Mouse (Mus musculus) midbrain, embryonic 16.5 days (tissue): Measurements from ENCODE around the gene Shisal1. TPM values are rescaled to one million over a fixed set of nuclear protein-coding genes. Genes with fewer than 3 reads are reported as not detected.

Experiments
- ATAC-seq: fragments of 200-750 bp; cut with Nextera tagmentation; 2 replicates; pipeline ENCODE4 v1.8.0; 2017; ENCODE audit warnings: moderate TSS enrichment
- H3K27ac ChIP-seq: fragments of 300-500 bp; sonication (generic); 2 replicates; pipeline ENCODE4 v1.5.1; 2014; ENCODE audit warnings: mild to moderate bottlenecking, low read length, mixed read lengths
- H3K27me3 ChIP-seq: fragments of 300-500 bp; sonication (generic); 2 replicates; pipeline ENCODE4 v1.6.1; 2014; ENCODE audit warnings: low read depth, low read length, mixed read lengths; ENCODE audit not compliant: control insufficient read depth, insufficient read depth
- H3K36me3 ChIP-seq: fragments of 300-500 bp; sonication (generic); 2 replicates; pipeline ENCODE4 v1.6.1; 2014; ENCODE audit warnings: mild to moderate bottlenecking, low read length, moderate library complexity, mixed read lengths; ENCODE audit not compliant: control insufficient read depth, insufficient read depth
- H3K4me1 ChIP-seq: fragments of 300-500 bp; sonication (generic); 2 replicates; pipeline ENCODE4 v1.6.1; 2014; ENCODE audit warnings: mild to moderate bottlenecking, low read length, mixed read lengths; ENCODE audit not compliant: control insufficient read depth, insufficient read depth
- H3K4me2 ChIP-seq: fragments of 300-500 bp; sonication (generic); 2 replicates; pipeline ENCODE4 v1.6.1; 2014; ENCODE audit warnings: mild to moderate bottlenecking, low read length, mixed read lengths
- H3K4me3 ChIP-seq: fragments of 300-500 bp; sonication (generic); 2 replicates; pipeline ENCODE4 v1.5.1; 2014; ENCODE audit warnings: low read depth, mild to moderate bottlenecking, low read length, moderate library complexity, mixed read lengths
- H3K9ac ChIP-seq: fragments of 300-500 bp; sonication (generic); 2 replicates; pipeline ENCODE4 v1.6.1; 2014; ENCODE audit warnings: low read depth, low read length, mixed read lengths
- H3K9me3 ChIP-seq: fragments of 300-500 bp; sonication (generic); replicated peaks from 2 replicates; pipeline ENCODE4 v1.6.1; 2014; ENCODE audit warnings: mild to moderate bottlenecking, low read length, mixed read lengths; ENCODE audit not compliant: control insufficient read depth, poor library complexity, severe bottlenecking
- WGBS: fragments of 180-500 bp; shearing (Covaris S2); extraction: QIAGEN DNeasy Blood & Tissue Kit; methylation state at CpG from one replicate; pipeline ENCODE4 v1.1.7; 2014; 5-methylcytosine and 5-hydroxymethylcytosine counted together
- polyA plus RNA-seq: library from polyadenylated mRNA; unstranded; fragments of >200 nt; fragmentation: Nextera tagmentation; extraction: Ambion mirVana; gene quantifications from 2 replicates; pipeline ENCODE4 v1.2.1, GENCODE M21; 2015

Shisal1 gene
- 20.3 and 24.1 TPM in 2 replicates for polyA plus RNA-seq

- Histone ChIP-seq H3K4me2 (peak within 1 kb of the TSS; percentile 82), H3K4me3 (peak within 1 kb of the TSS; percentile 80), H3K9me3 (no peaks in the 10 kb centered on the region), H3K9ac (peak within 1 kb of the TSS; percentile 89), H3K27ac (peak within 1 kb of the TSS; percentile 80), H3K4me1 (peaks cover 34% of the 10 kb centered on the region), H3K27me3 (no peaks in the 10 kb centered on the region), H3K36me3 (no peaks in the 10 kb centered on the region)
- 11% methylated on average over 9 of the region's 9 CpGs for WGBS
- no peak for ATAC-seq
Measured at GRCm38 (mm10) chr15:84446997-84447396, at the start of gene Shisal1. TSS of gene Shisal1 (minus strand) at chr15:84447097.

DNA sequence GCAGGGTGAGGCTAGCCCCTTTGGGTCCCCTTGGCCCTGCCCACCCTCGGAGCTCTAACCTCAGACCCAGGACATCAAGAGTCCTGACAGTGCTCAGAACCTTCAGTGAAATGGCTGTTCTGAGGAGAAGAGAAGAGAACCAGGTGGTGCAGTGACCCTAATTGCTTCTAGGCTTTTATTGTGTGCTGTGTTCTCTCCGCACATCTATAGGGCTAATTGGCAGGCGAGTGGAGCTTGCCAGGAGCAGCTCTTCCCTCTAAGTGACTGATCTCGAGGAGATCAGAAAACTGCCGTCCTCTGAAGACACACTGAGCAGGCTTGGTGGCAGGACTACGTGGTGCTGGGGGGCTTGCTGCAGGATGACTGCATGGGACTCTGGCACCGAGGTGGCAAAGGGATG lies 43.6 kb upstream of the Shisal1 start:
- Histone ChIP-seq H3K4me2 (no peak overlapping the region), H3K4me3 (no peak overlapping the region), H3K4me1 (peaks cover 6% of the 10 kb centered on the region; the same call in 1 of the 2 replicates), H3K27ac (no peak overlapping the region), H3K36me3 (no peaks in the 10 kb centered on the region), H3K9ac (no peak overlapping the region), H3K9me3 (no peaks in the 10 kb centered on the region), H3K27me3 (no peaks in the 10 kb centered on the region)
- WGBS, result 47% methylated on average over 7 of the region's 7 CpGs
- ATAC-seq, result peak; percentile 29; the same call in 1 of the 2 replicates

DNA sequence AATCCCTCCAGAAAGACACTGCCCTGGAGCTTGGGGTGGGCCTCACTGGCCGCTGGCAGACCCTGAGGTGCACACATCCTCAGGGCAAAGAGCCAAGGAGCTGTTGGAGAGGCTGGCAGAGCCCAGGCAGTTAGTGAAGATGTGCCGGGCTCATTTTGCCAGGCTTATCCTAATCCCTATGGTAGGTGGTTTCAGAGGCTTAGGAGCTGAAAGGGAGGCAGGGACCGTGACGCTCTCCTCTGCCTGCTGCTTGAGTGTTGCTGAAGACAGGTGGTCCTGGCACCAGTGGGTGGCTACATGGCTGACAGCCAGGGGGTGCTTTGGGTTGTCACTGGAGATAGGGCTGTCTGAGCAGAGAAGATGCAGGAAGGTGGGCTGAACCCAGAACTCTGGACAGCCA lies 37.4 kb upstream of the Shisal1 start:
- H3K4me3 ChIP-seq, result no peak overlapping the region
- no peak overlapping the region for H3K4me2 ChIP-seq
- peaks cover 14% of the 10 kb centered on the region for H3K4me1 ChIP-seq
- ATAC-seq, result 0 out of 2 replicates have a peak, but pooled peaks have one; percentile 40
- H3K9me3 ChIP-seq, result no peaks in the 10 kb centered on the region
- no peak overlapping the region for H3K9ac ChIP-seq
- H3K36me3 ChIP-seq, result no peaks in the 10 kb centered on the region
- H3K27me3 ChIP-seq, result no peaks in the 10 kb centered on the region
- 27% methylated on average over 4 of the region's 4 CpGs for WGBS
- no peak overlapping the region for H3K27ac ChIP-seq

DNA sequence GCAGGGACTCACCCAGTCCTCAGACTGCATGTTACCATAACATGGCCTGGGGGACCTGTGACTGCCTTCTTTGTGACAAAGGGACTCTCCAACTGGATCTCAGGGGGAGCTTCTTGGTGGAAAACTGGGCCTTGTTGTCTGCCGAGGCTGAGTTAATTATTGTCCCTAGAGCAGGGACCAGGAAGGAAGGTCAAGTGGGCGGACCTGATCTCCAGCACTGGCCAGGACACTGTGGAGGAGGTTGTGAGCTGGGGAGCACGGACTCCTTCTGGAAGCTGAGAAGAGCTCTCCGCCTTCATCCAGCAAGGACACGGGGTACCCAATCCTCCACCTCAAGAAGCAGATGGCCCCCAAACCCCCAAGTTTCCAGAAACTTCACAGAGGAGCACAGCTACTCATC lies 36.7 kb upstream of the Shisal1 start:
- no peak overlapping the region for H3K9ac ChIP-seq
- no peaks in the 10 kb centered on the region for H3K36me3 ChIP-seq
- H3K27ac ChIP-seq, result no peak overlapping the region
- no peak overlapping the region for H3K4me3 ChIP-seq
- H3K27me3 ChIP-seq, result no peaks in the 10 kb centered on the region
- no peak overlapping the region for H3K4me2 ChIP-seq
- 72% methylated on average over 5 of the region's 5 CpGs for WGBS
- peaks cover 14% of the 10 kb centered on the region for H3K4me1 ChIP-seq
- no peaks in the 10 kb centered on the region for H3K9me3 ChIP-seq
- no peak for ATAC-seq

- Histone ChIP-seq H3K4me2 (0 out of 2 replicates have a peak overlapping the region, but pooled peaks have one; percentile 9), H3K27me3 (no peaks in the 10 kb centered on the region), H3K9ac (no peak overlapping the region), H3K27ac (no peak overlapping the region), H3K36me3 (no peaks in the 10 kb centered on the region), H3K4me3 (no peak overlapping the region), H3K4me1 (peaks cover 11% of the 10 kb centered on the region), H3K9me3 (no peaks in the 10 kb centered on the region)
- ATAC-seq, result peak; percentile 49; the same call in 1 of the 2 replicates
- 29% methylated on average over 13 of the region's 13 CpGs for WGBS
Measured at GRCm38 (mm10) chr15:84481259-84481877, 34.5 kb upstream of the Shisal1 start.

DNA sequence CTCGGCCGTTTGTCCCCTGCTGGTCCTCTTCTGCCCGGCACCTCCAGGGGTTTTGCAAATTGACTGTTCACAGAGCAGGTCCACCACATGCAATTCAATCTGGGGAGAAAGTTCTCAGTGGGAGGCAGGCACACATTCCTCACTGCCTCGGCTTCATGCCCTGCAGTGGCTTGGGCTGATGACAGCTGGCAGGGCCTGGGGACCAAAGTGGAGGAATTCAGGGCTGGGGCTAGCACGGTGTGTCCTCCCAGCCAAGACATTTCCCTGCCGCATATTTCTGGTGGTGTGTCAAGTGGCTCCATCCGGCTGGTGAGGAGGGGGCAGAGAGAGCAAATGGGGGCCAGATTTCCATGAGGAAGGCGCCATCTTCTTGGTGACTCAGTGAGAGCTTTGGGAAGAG lies 22.5 kb upstream of the Shisal1 start:
- no peak overlapping the region for H3K4me3 ChIP-seq
- H3K27ac ChIP-seq, result no peak overlapping the region
- 45% methylated on average over 8 of the region's 8 CpGs for WGBS
- H3K36me3 ChIP-seq, result no peaks in the 10 kb centered on the region
- H3K27me3 ChIP-seq, result no peaks in the 10 kb centered on the region
- no peak overlapping the region for H3K9ac ChIP-seq
- no peak overlapping the region for H3K4me2 ChIP-seq
- H3K9me3 ChIP-seq, result no peaks in the 10 kb centered on the region
- H3K4me1 ChIP-seq, result peaks cover 5% of the 10 kb centered on the region; the same call in 1 of the 2 replicates
- ATAC-seq, result no peak

- no peak overlapping the region for H3K27ac ChIP-seq
- ATAC-seq, result no peak
- H3K4me1 ChIP-seq, result peaks cover 5% of the 10 kb centered on the region; the same call in 1 of the 2 replicates
- 44% methylated on average over 5 of the region's 5 CpGs for WGBS
- H3K9me3 ChIP-seq, result no peaks in the 10 kb centered on the region
- no peak overlapping the region for H3K4me2 ChIP-seq
- H3K9ac ChIP-seq, result no peak overlapping the region
- no peaks in the 10 kb centered on the region for H3K27me3 ChIP-seq
- no peak overlapping the region for H3K4me3 ChIP-seq
- no peaks in the 10 kb centered on the region for H3K36me3 ChIP-seq
Measured at GRCm38 (mm10) chr15:84467761-84468160, 20.9 kb upstream of the Shisal1 start.

- Histone ChIP-seq H3K4me2 (no peak overlapping the region), H3K27ac (peak overlapping the region; percentile 1; the same call in 1 of the 2 replicates), H3K9me3 (no peaks in the 10 kb centered on the region), H3K36me3 (no peaks in the 10 kb centered on the region), H3K4me1 (peaks cover 5% of the 10 kb centered on the region; the same call in 1 of the 2 replicates), H3K9ac (no peak overlapping the region), H3K27me3 (no peaks in the 10 kb centered on the region), H3K4me3 (no peak overlapping the region)
- ATAC-seq, result no peak
- WGBS, result 33% methylated on average over 13 of the region's 13 CpGs
Measured at GRCm38 (mm10) chr15:84466458-84467267, 19.8 kb upstream of the Shisal1 start.

GRCm38 (mm10) chr15:84461429-84461828 lies 14.5 kb upstream of the Shisal1 start:
- H3K9ac ChIP-seq, result no peak overlapping the region
- ATAC-seq, result no peak
- 73% methylated on average over 2 of the region's 2 CpGs for WGBS

More at GRCm38 (mm10) chr15:84461429-84461828, 14.5 kb upstream of the Shisal1 start:
- Histone ChIP-seq H3K9me3 (no peaks in the 10 kb centered on the region; the same call in 1 of the 2 replicates), H3K4me1 (no peaks in the 10 kb centered on the region; the same call in 1 of the 2 replicates), H3K4me3 (no peak overlapping the region), H3K27ac (no peak overlapping the region), H3K27me3 (no peaks in the 10 kb centered on the region), H3K4me2 (no peak overlapping the region), H3K36me3 (no peaks in the 10 kb centered on the region)
